Mouse (Mus musculus): ENCODE results near the gene D430042O09Rik.

DNA sequence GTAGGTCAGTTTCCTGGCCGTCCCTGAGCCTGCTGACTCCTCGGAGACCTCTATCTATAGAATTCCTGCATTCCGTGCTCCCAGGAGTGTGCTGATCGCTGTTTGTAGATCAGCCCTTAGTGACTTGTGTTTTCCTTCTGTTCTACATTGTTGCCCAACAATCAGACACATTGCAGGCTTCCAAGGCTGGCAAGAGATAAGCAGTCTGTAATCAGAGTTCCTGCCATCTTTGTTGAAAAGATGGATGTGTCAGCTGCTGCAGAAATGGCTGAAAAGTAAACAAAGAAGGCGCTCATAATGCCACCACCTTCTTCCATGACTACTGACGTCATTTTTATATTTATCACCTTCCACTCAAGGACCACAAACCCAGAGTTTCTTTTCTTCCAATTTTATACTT, 49.1 kb downstream of the D430042O09Rik start:
- TF ChIP-seq POLR2A (IDR thresholded peaks at IDR 0.05; ENCODE audit: low read depth, low read length) (no peak), CTCF (IDR thresholded peaks at IDR 0.05; ENCODE audit: extremely low read depth, insufficient read length, insufficient replicate concordance, low read depth, low read length) (no peak)
